Mouse (Mus musculus) mature B cell (primary cell): ENCODE data around the gene Ppa1.

Source experiments
- in situ Hi-C: fragments of 300-500 bp; cut with MboI; formaldehyde crosslinking; loops from 2 replicates; pipeline ENCODE4 v1.14.3; 2019

Gene Ppa1

GRCm38 (mm10) chr10:61646557-61646956 lies 1.8 kb upstream of the Ppa1 start:
- in situ Hi-C loops: loop anchor here (5.0 kb wide), 1 partner anchor 34 kb away; no protein-coding TSS in a partner anchor

GRCm38 (mm10) chr10:61648737-61649645 lies 639 bp downstream of the Ppa1 start:
- in situ Hi-C loops: loop anchor here (5.0 kb wide), 1 partner anchor 37 kb away; no protein-coding TSS in a partner anchor

DNA sequence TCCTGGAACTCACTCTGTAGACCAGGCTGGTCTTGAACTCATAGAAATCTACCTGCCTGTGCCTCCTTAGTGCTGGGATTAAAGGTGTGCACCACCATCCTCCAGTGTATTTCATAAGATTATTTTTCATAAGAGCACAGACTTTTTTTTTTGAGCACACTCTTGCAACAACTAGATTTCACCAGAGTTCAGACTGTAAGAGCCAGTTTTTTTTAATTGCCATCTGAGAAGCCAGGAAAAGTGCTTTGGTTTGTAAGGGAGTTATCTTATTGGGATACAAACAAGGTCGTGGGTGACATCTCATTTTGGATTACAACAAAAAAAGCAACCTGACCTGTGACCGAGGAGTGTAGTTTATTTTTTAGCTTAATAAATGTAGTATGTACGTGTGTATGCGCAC lies 5.8 kb downstream of the Ppa1 start:
- in situ Hi-C loops: no loop called here

- in situ Hi-C loops: no loop called here
Measured at GRCm38 (mm10) chr10:61654691-61655090, 6.3 kb downstream of the Ppa1 start.

GRCm38 (mm10) chr10:61655188-61655587 lies 6.8 kb downstream of the Ppa1 start:
- in situ Hi-C loops: no loop called here

DNA sequence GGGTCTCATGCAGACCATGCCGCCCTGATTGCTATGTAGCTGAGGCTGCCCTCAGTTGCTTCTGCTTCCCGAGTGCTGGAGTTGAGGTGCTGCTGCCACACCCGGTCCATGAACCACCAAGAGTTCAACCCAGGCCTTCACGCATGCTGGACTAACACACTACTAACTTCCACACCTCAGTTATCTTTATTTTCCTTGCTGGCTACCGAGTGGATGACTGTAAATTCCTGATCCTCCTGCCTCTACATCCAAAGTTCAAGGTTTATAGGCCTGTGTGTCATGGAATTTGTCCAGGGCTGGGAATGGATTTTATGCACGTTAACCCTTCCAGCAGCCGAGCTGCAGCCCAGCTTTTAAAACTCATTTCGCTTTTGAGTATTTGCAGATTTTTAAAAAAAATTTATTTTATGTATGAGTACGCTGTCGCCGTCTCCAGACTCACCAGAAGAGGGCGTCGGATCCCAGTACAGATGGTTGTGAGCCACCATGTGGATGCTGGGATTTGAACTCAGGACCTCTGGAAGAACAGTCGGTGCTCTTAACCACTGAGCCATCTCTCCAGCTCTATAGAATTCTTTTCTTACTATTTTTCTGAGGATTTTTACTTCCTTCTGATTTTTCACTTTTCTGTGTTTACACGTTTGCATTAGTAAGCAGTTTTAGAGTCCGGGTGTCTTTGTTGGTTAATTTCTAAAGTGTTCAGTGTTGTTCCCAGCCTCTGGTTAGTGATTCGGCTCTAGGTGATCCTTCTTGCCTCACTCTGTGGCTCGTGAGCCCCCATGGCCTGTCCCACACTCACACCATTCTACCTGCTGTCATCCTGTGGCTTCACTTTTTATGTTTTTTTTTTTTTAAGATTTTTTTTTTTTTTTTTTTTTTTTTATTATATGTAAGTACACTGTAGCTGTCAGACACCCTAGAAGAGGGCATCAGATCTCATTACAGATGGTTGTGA lies 8.9 kb downstream of the Ppa1 start:
- in situ Hi-C loops: no loop called here

DNA sequence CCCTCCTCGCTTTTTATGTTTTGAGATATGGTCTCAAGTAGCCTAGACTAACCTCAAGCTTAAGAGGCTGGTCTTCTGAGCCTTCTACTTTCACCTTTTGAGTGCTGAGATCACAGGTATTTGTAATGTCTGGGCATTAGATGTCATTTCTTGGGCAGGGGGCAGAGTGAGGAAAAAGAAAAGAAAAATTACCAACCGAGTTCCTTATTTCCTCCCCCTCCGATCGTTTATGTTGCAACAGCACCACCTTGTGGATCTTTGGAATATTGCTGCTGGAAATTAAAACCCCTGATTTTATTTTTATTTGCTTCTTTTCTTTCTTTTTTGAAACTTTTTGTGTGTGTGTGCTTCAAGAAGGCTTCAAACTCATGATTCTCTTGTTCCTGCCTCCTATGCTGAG lies 9.6 kb downstream of the Ppa1 start:
- in situ Hi-C loops: no loop called here

DNA sequence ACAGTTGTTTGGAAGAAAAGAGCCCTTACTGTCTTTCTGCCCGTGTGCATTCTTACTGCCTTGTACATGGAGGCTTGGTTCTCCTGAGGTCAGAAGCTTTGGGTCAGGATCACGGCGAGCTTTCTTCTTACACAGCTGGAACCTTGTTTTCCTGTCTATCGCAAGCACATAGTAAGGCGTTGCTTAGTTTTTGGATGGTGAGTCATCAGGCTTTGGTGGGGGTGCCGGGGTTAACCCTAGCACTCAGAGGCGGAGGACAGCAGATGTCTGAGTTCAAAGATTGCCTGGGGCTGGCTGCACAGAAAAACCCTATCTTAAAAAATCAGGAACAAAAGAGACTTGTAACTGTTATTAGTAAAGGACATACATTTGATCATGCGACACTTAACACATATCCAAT lies 13.5 kb downstream of the Ppa1 start:
- in situ Hi-C loops: no loop called here

GRCm38 (mm10) chr10:61662391-61662988 lies 14.1 kb downstream of the Ppa1 start:
- in situ Hi-C loops: no loop called here

DNA sequence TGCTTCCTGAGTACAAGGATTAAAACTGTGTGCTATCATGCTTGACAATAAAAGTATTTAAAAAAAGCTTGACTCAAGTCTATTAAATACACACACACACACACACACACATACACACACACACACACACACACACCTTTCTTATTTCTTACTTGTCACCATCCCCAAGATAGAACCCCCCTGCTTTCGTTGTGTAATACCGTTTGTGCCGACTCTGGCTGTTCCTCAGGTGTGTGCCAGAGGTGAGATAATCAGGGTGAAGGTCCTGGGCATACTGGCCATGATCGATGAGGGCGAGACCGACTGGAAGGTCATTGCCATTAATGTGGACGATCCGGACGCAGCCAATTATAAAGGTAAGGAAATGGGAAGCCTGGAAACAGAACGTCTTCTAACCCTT lies 16.8 kb downstream of the Ppa1 start:
- in situ Hi-C loops: no loop called here

GRCm38 (mm10) chr10:61665651-61666050 lies 17.3 kb downstream of the Ppa1 start:
- in situ Hi-C loops: no loop called here

GRCm38 (mm10) chr10:61669289-61669688 lies 20.9 kb downstream of the Ppa1 start:
- in situ Hi-C loops: no loop called here

GRCm38 (mm10) chr10:61669896-61670295 lies 21.5 kb downstream of the Ppa1 start:
- in situ Hi-C loops: no loop called here

DNA sequence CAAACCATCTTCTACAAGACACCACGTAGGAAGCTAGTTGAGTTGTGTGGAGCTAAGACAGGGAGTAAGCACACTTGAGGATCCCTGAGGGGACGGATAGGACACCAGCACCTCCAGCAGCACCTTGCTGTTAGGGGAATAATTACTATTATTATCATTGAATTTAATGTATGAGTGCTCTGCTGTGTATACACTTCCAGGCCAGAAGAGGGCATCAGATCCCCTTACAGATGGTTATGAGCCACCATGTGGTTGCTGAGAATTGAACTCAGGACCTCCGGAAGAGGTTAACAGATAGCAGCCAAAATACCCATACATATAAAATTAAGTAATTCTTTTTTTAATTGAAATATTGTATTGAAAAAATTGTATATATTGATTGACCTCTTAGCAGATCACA lies 22.4 kb downstream of the Ppa1 start:
- in situ Hi-C loops: no loop called here

DNA sequence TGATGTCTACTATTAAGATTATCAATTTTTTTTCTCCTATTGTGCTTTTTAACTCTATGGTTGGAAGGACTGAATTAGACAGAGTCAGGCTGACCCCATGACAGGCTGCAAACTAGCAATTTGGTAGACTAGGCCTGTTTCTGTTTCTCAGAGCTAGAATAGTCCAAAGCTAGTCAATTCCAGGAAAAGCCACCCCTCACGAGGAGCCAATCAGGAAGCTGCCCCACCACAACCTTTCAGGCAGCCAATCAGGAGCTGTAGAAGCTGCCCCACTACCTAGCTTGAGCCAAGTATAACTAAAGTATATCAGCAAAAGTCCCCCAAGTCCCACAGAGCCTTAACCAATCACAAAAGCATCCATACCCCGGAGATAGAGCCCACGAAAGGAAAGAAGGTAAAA lies 27.6 kb downstream of the Ppa1 start:
- in situ Hi-C loops: loop anchor here (25.0 kb wide), 1 partner anchor 214 kb away; the partner anchor contains the start of gene Eif4ebp2

DNA sequence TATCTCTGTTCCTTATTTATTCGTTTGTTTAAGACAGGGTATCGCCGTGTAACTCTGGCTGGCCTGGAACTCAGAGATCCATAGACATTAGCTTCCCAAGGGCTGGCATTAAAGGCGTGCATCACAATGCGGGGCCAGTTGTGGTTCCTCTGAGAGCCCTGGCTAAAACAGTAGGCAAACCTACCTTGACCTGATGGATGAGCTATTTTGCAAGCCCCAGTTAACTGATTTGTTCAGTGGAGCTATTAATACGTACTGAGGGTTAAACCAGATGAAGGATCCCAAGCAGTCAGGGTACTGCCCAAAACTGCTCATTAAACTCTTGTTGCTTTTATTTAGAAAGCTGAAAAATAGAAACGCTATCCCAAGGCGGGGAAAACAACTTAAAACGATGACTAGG lies 31.2 kb downstream of the Ppa1 start:
- in situ Hi-C loops: loop anchor here (25.0 kb wide), 1 partner anchor 217 kb away; the partner anchor contains the start of gene Eif4ebp2

DNA sequence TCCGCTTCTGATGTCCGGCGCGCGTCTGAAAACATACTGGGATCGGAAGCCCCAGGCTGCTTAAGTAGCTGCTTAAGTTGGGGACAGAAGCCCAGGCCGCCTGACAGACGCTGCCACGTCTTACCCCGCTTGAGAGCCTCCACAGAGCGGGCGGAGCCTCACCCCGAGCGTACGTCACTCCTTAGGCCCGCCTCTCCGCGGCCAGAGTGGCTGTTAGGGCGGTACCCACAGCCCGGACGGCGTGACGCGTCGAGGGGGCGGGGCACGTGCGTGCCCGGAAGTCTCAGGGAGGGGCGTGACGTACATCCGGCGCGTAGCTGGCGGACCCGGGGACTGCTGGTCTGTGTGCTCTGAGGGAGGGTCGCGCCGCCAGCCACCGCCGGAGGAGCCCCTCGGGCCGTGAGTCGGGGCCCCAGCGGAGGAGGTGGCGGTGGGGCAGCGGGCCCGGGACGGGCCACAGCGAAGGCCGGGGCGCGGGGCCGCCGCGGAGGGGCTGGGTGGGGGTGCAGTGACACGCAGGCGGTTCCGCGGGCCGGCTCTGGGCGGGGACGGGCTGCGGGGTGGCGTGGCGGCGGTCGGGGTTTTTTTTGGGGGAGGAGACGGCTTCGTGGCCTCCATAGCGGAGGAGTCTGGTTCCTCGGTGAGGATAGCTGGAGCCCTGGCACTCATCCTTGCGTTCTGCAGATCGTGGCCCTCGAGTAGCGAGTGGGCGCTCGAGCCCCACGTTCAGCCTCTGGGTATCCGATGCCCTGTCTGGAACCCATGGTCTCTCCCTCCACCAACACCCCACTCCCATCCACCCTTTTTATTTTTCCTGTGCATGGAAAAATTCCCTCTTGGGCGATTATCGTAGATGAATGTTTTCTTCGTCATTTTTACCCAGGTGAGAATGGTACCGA lies 31.9 kb downstream of the Ppa1 start, which contains the start of gene Sar1a:
TSS of gene Sar1a (plus strand) at position 285 of the 899 bp plus-strand sequence.
- in situ Hi-C loops: loop anchor here (25.0 kb wide), 1 partner anchor 218 kb away; the partner anchor contains the start of gene Eif4ebp2

DNA sequence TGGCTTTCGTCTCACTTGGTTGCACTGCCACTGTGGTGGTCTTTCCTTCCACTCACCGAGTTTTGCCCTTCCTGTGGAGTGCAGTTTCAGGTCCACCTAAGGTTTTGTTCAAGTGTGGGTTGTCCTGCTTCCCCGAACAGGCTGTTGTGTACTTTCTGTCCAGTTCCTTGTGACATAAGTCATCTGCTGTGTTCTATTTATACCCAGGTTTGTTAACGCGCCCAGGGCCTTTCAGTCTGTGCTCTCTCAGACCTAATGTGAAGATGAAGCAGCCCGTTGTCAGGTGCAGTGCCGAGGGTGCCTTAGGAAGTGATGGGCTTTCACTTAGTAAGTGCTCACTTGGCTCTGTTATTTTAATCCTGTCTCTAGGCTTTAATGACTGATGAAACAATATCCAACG lies 41.1 kb downstream of the Ppa1 start:
- in situ Hi-C loops: loop anchor here (25.0 kb wide), 1 partner anchor 227 kb away; the partner anchor contains the start of gene Eif4ebp2

GRCm38 (mm10) chr10:61693563-61693962 lies 45.2 kb downstream of the Ppa1 start:
- in situ Hi-C loops: loop anchor here (25.0 kb wide), 1 partner anchor 231 kb away; the partner anchor contains the start of gene Eif4ebp2
